Mouse (Mus musculus): ENCODE results near the gene Dzip1l. TPM values are rescaled to one million over a fixed set of nuclear protein-coding genes. Genes with fewer than 3 reads are reported as not detected.
"Not testable (repeated sequence)": the region's sequence is repeated elsewhere in the genome, so short reads cannot be mapped to it uniquely, and the experiment has no call there.

Dzip1l gene
- 2.9 and 3.1 TPM in 2 replicates for polyA plus RNA-seq (2016; fragmentation: Nextera tagmentation; extraction: Ambion mirVana)

GRCm38 (mm10) chr9:99629281-99630011 lies at the start of gene Dzip1l:
TSS of gene Dzip1l (plus strand) at chr9:99629496.
- H3K4me1 ChIP-seq, result peaks cover 5% of the 10 kb centered on the region
- H3K4me2 ChIP-seq, result peak within 1 kb of the TSS; percentile 79
- 0 out of 2 replicates have a peak within 1 kb of the TSS, but pooled peaks have one; percentile 23 for H3K27ac ChIP-seq
- peak within 1 kb of the TSS; percentile 61 for H3K9ac ChIP-seq
- ATAC-seq, result peak; percentile 69
- H3K9me3 ChIP-seq (replicated peaks), result no peaks in the 10 kb centered on the region
- WGBS (ENCODE audit: insufficient replicate concordance), result 2% methylated on average over 44 of the region's 44 CpGs
- H3K4me3 ChIP-seq, result peak within 1 kb of the TSS; percentile 54
- no peaks in the 10 kb centered on the region for H3K36me3 ChIP-seq
- peaks cover 16% of the 10 kb centered on the region; the same call in 1 of the 2 replicates for H3K27me3 ChIP-seq (replicated peaks)

GRCm38 (mm10) chr9:99580655-99581054 lies 48.6 kb upstream of the Dzip1l start:
- ATAC-seq, result no peak
- H3K4me3 ChIP-seq, result no peak overlapping the region
- no peaks in the 10 kb centered on the region for H3K27me3 ChIP-seq (replicated peaks)
- 46% methylated on average over 2 of the region's 2 CpGs for WGBS (ENCODE audit: insufficient replicate concordance)
- H3K4me2 ChIP-seq, result no peak overlapping the region
- H3K36me3 ChIP-seq, result peaks cover 73% of the 10 kb centered on the region
- no peaks in the 10 kb centered on the region for H3K9me3 ChIP-seq (replicated peaks)
- H3K9ac ChIP-seq, result no peak overlapping the region
- H3K27ac ChIP-seq, result no peak overlapping the region
- peaks cover 14% of the 10 kb centered on the region for H3K4me1 ChIP-seq

GRCm38 (mm10) chr9:99587505-99588202 lies 41.6 kb upstream of the Dzip1l start:
- Histone ChIP-seq H3K27me3 (replicated peaks) (peaks cover 15% of the 10 kb centered on the region; the same call in 1 of the 2 replicates), H3K9me3 (replicated peaks) (no peaks in the 10 kb centered on the region), H3K9ac (no peak overlapping the region), H3K27ac (no peak overlapping the region), H3K4me2 (no peak overlapping the region), H3K4me3 (no peak overlapping the region), H3K36me3 (peaks cover 27% of the 10 kb centered on the region), H3K4me1 (no peaks in the 10 kb centered on the region)
- 0 out of 2 replicates have a peak, but pooled peaks have one; percentile 13 for ATAC-seq
- WGBS (ENCODE audit: insufficient replicate concordance), result 22% methylated on average over 8 of the region's 8 CpGs

GRCm38 (mm10) chr9:99591144-99591543 lies 38.2 kb upstream of the Dzip1l start:
- Histone ChIP-seq H3K9me3 (replicated peaks) (no peaks in the 10 kb centered on the region), H3K4me3 (no peak overlapping the region), H3K4me2 (no peak overlapping the region), H3K27me3 (replicated peaks) (peaks cover 15% of the 10 kb centered on the region; the same call in 1 of the 2 replicates), H3K27ac (no peak overlapping the region), H3K4me1 (no peaks in the 10 kb centered on the region), H3K36me3 (no peaks in the 10 kb centered on the region), H3K9ac (no peak overlapping the region)
- 39% methylated on average over 8 of the region's 8 CpGs for WGBS (ENCODE audit: insufficient replicate concordance)
- no peak for ATAC-seq

- not testable (repeated sequence) for H3K36me3 ChIP-seq; H3K4me2 ChIP-seq; H3K9me3 ChIP-seq (replicated peaks); H3K4me1 ChIP-seq; H3K4me3 ChIP-seq; ATAC-seq; H3K27me3 ChIP-seq (replicated peaks); H3K27ac ChIP-seq; H3K9ac ChIP-seq
- WGBS (ENCODE audit: insufficient replicate concordance), result 81% methylated on average over 6 of the region's 6 CpGs
Observed at GRCm38 (mm10) chr9:99599127-99599526, 30.2 kb upstream of the Dzip1l start.

GRCm38 (mm10) chr9:99603566-99603965 lies 25.7 kb upstream of the Dzip1l start:
- 66% methylated on average over 2 of the region's 2 CpGs for WGBS (ENCODE audit: insufficient replicate concordance)
- no peak overlapping the region for H3K9ac ChIP-seq
- no peaks in the 10 kb centered on the region for H3K36me3 ChIP-seq
- no peaks in the 10 kb centered on the region for H3K4me1 ChIP-seq
- no peak overlapping the region for H3K27ac ChIP-seq
- no peak overlapping the region for H3K4me2 ChIP-seq
- ATAC-seq, result no peak
- H3K9me3 ChIP-seq (replicated peaks), result no peaks in the 10 kb centered on the region
- H3K4me3 ChIP-seq, result no peak overlapping the region
- no peaks in the 10 kb centered on the region for H3K27me3 ChIP-seq (replicated peaks)

GRCm38 (mm10) chr9:99612202-99612601 lies 17.1 kb upstream of the Dzip1l start, which contains the start of gene A4gnt:
TSS of gene A4gnt (plus strand) at chr9:99612502.
- H3K9me3 ChIP-seq (replicated peaks), result no peaks in the 10 kb centered on the region
- H3K4me2 ChIP-seq, result no peak within 1 kb of the TSS
- H3K36me3 ChIP-seq, result no peaks in the 10 kb centered on the region
- no peaks in the 10 kb centered on the region for H3K4me1 ChIP-seq
- no peak within 1 kb of the TSS for H3K4me3 ChIP-seq
- H3K9ac ChIP-seq, result no peak within 1 kb of the TSS
- H3K27ac ChIP-seq, result no peak within 1 kb of the TSS
- WGBS (ENCODE audit: insufficient replicate concordance), result 17% methylated on average over 2 of the region's 2 CpGs
- ATAC-seq, result no peak
- 0 out of 2 replicates have a peak, but pooled peaks cover 8% of the 10 kb centered on the region for H3K27me3 ChIP-seq (replicated peaks)

- Histone ChIP-seq H3K27ac (no peak overlapping the region), H3K4me1 (no peaks in the 10 kb centered on the region), H3K9me3 (replicated peaks) (no peaks in the 10 kb centered on the region), H3K4me3 (no peak overlapping the region), H3K4me2 (no peak overlapping the region), H3K27me3 (replicated peaks) (no peaks in the 10 kb centered on the region), H3K36me3 (no peaks in the 10 kb centered on the region), H3K9ac (no peak overlapping the region)
- ATAC-seq, result no peak
- WGBS (ENCODE audit: insufficient replicate concordance), result 78% methylated on average over 8 of the region's 8 CpGs
Observed at GRCm38 (mm10) chr9:99619688-99620087, 9.6 kb upstream of the Dzip1l start.

GRCm38 (mm10) chr9:99620196-99620595 lies 9.1 kb upstream of the Dzip1l start:
- Histone ChIP-seq H3K27me3 (replicated peaks) (no peaks in the 10 kb centered on the region), H3K36me3 (no peaks in the 10 kb centered on the region), H3K4me2 (no peak overlapping the region), H3K9ac (no peak overlapping the region), H3K9me3 (replicated peaks) (no peaks in the 10 kb centered on the region), H3K4me1 (no peaks in the 10 kb centered on the region), H3K4me3 (no peak overlapping the region), H3K27ac (no peak overlapping the region)
- ATAC-seq, result no peak
- 74% methylated on average over 11 of the region's 11 CpGs for WGBS (ENCODE audit: insufficient replicate concordance)

- H3K4me2 ChIP-seq, result no peak overlapping the region
- ATAC-seq, result no peak
- H3K27ac ChIP-seq, result no peak overlapping the region
- H3K36me3 ChIP-seq, result no peaks in the 10 kb centered on the region
- no peak overlapping the region for H3K4me3 ChIP-seq
- 59% methylated on average over 1 of the region's 1 CpGs for WGBS (ENCODE audit: insufficient replicate concordance)
- H3K27me3 ChIP-seq (replicated peaks), result no peaks in the 10 kb centered on the region
- H3K9me3 ChIP-seq (replicated peaks), result no peaks in the 10 kb centered on the region
- no peaks in the 10 kb centered on the region for H3K4me1 ChIP-seq
- H3K9ac ChIP-seq, result no peak overlapping the region
Observed at GRCm38 (mm10) chr9:99622034-99622433, 7.3 kb upstream of the Dzip1l start.

GRCm38 (mm10) chr9:99622966-99623365 lies 6.3 kb upstream of the Dzip1l start:
- no peak for ATAC-seq
- no peak overlapping the region for H3K27ac ChIP-seq
- 36% methylated on average over 2 of the region's 2 CpGs for WGBS (ENCODE audit: insufficient replicate concordance)
- H3K4me2 ChIP-seq, result no peak overlapping the region
- H3K4me3 ChIP-seq, result no peak overlapping the region
- H3K27me3 ChIP-seq (replicated peaks), result no peaks in the 10 kb centered on the region
- H3K4me1 ChIP-seq, result no peaks in the 10 kb centered on the region
- H3K9ac ChIP-seq, result no peak overlapping the region
- H3K36me3 ChIP-seq, result no peaks in the 10 kb centered on the region
- no peaks in the 10 kb centered on the region for H3K9me3 ChIP-seq (replicated peaks)

GRCm38 (mm10) chr9:99624117-99624516 lies 5.2 kb upstream of the Dzip1l start:
- Histone ChIP-seq H3K9ac (no peak overlapping the region), H3K4me1 (peaks cover 2% of the 10 kb centered on the region), H3K27me3 (replicated peaks) (0 out of 2 replicates have a peak, but pooled peaks cover 7% of the 10 kb centered on the region), H3K36me3 (no peaks in the 10 kb centered on the region), H3K4me2 (no peak overlapping the region), H3K9me3 (replicated peaks) (no peaks in the 10 kb centered on the region), H3K27ac (no peak overlapping the region), H3K4me3 (no peak overlapping the region)
- no peak for ATAC-seq
- WGBS (ENCODE audit: insufficient replicate concordance), result 53% methylated on average over 6 of the region's 6 CpGs

All from liver, embryonic 12.5 days (tissue).